Mouse (Mus musculus): Measurements from ENCODE around the gene Ccdc167. TPM values are rescaled to one million over a fixed set of nuclear protein-coding genes. Genes with fewer than 3 reads are reported as not detected.

Ccdc167 gene
- polyA plus RNA-seq, 1 experiment from 2014 or later: 6.6 TPM

DNA sequence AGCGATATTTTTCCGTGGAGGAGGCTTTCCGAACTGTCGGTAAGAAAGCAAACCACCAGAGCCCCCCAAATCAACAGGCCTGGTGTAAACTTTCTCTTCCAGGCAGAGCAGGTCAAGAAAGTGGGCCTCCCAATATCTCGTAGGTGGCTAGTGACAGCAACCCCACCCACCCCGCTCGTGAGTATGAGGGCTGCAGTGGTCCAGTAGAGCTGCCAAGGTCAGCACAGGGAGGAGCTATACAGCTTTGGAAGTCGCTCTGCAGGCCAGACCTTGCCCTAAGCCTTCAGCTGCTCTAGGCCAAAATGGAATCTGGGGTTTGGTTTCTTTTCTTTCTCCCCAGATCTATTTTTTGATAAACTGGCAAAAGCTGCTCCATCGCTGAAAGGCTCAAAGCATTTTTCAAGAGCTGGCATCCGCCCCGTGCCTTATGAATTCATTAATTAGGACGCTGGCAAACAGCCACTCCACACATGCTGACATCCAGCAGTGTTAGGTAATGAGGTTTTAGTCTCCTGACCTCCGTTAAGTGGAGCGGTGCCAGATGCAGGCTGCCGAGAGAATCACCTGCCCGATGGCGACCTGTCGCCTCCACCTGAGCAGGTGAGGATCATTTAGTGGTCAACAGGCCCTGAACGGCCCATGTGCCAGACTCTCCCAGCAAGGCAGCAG is 5.6 kb downstream of the Ccdc167 start:
- Histone ChIP-seq H3K9ac (ENCODE audit: low read depth, low read length) (no peak overlapping the region), H3K27ac (ENCODE audit: low read depth, low read length) (no peak overlapping the region), H3K36me3 (ENCODE audit: control insufficient read depth, insufficient read depth) (peaks cover 5% of the 10 kb centered on the region; the same call in 1 of the 2 replicates), H3K4me3 (ENCODE audit: low read depth, low read length) (no peak overlapping the region), H3K27me3 (replicated peaks; ENCODE audit: control insufficient read depth, insufficient read depth, low read length) (no peaks in the 10 kb centered on the region), H3K4me1 (replicated peaks; ENCODE audit: control insufficient read depth, insufficient read depth, low read length) (0 out of 2 replicates have a peak, but pooled peaks cover 2% of the 10 kb centered on the region), H3K4me2 (replicated peaks; ENCODE audit: low read depth) (no peak overlapping the region), H3K9me3 (ENCODE audit: control insufficient read depth) (no peaks in the 10 kb centered on the region)
- ATAC-seq: no peak
- WGBS: 67% methylated on average over 19 of the region's 19 CpGs
- no peak for TF ChIP-seq CTCF (IDR thresholded peaks at IDR 0.05; ENCODE audit: low read depth)

DNA sequence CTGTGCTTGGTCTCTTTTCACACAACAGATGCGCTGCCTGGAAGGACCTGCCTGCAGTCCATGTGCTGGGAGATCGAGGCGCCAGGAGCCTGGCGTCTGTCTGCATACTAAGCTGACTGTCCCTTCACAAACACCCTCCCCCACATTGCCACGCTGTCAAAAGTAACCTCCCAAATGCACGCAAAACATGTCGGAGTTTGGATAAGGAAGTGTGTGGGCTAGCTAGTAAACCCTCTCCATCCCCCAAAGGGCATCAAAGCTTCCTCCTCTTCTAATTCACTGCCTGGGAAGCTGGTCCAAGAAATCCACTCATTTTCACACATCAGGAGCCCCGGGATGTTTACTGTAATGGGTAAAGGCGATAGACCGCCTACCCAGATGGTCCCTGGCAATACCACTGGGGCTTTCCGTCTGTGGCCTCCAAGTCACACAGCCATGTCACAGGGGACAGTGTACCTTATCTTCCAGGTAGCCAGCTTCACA is 6.2 kb downstream of the Ccdc167 start:
- Histone ChIP-seq H3K27me3 (replicated peaks; ENCODE audit: control insufficient read depth, insufficient read depth, low read length) (no peaks in the 10 kb centered on the region), H3K4me2 (replicated peaks; ENCODE audit: low read depth) (no peak overlapping the region), H3K9me3 (ENCODE audit: control insufficient read depth) (no peaks in the 10 kb centered on the region), H3K9ac (ENCODE audit: low read depth, low read length) (no peak overlapping the region), H3K4me3 (ENCODE audit: low read depth, low read length) (no peak overlapping the region), H3K4me1 (replicated peaks; ENCODE audit: control insufficient read depth, insufficient read depth, low read length) (no peaks in the 10 kb centered on the region), H3K36me3 (ENCODE audit: control insufficient read depth, insufficient read depth) (peaks cover 5% of the 10 kb centered on the region; the same call in 1 of the 2 replicates), H3K27ac (ENCODE audit: low read depth, low read length) (no peak overlapping the region)
- 74% methylated on average over 11 of the region's 11 CpGs for WGBS
- ATAC-seq: no peak
- TF ChIP-seq CTCF (IDR thresholded peaks at IDR 0.05; ENCODE audit: low read depth): no peak

DNA sequence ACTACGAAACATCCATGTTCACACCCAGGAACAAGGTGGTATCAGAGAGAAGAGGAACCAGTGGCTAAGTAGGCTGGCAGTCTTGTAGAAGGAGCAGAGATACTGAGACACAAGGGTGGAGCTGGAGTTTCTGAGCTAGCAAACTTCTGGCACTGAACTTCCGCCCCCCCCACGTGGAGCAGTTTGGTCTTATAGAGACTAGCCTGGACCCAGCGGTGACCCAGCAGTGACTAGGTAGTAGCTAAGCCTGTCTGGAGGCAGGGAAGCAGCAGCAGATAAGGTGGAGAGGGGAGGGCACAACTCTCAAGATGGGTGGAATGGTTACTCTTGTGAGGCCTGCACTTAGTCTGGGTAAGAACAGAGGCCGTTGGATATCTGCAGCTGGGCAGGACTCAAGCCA is 8.1 kb downstream of the Ccdc167 start:
- no peak for TF ChIP-seq CTCF (IDR thresholded peaks at IDR 0.05; ENCODE audit: low read depth)
- ATAC-seq: no peak
- Histone ChIP-seq H3K9ac (ENCODE audit: low read depth, low read length) (no peak overlapping the region), H3K27ac (ENCODE audit: low read depth, low read length) (no peak overlapping the region), H3K9me3 (ENCODE audit: control insufficient read depth) (no peaks in the 10 kb centered on the region), H3K36me3 (ENCODE audit: control insufficient read depth, insufficient read depth) (peaks cover 15% of the 10 kb centered on the region; the same call in 1 of the 2 replicates), H3K27me3 (replicated peaks; ENCODE audit: control insufficient read depth, insufficient read depth, low read length) (no peaks in the 10 kb centered on the region), H3K4me2 (replicated peaks; ENCODE audit: low read depth) (no peak overlapping the region), H3K4me3 (ENCODE audit: low read depth, low read length) (no peak overlapping the region), H3K4me1 (replicated peaks; ENCODE audit: control insufficient read depth, insufficient read depth, low read length) (no peaks in the 10 kb centered on the region)
- 78% methylated on average over 5 of the region's 5 CpGs for WGBS

DNA sequence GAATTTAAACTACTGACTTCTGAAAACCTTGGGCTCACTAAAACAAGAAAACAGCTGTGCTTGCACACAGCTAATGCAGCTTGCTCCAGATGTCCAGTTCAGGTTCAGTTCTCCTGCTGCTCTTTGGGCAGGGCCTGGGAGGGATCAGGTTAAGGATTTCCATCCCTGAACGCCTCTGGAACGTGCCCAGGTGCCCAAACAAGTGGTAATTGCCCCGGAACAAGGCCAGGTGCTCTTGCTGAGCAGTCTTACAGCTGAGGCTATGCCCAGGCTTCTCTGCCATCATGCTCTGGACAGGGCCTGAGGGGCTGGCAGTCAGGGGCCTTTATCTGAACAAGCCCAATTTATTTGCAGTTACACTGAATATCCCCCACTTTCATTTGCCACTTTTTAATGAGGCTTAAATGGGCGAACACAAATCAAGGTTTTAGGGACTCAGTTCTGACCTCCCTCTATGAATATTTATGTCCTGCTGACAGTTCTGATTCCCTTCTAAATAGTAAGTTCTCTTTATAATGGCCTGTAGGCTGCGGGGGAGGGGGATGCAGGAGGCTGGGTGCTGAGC is 9.8 kb downstream of the Ccdc167 start:
- no peak for ATAC-seq
- Histone ChIP-seq H3K4me1 (replicated peaks; ENCODE audit: control insufficient read depth, insufficient read depth, low read length) (no peaks in the 10 kb centered on the region), H3K27ac (ENCODE audit: low read depth, low read length) (no peak overlapping the region), H3K27me3 (replicated peaks; ENCODE audit: control insufficient read depth, insufficient read depth, low read length) (no peaks in the 10 kb centered on the region), H3K9ac (ENCODE audit: low read depth, low read length) (no peak overlapping the region), H3K4me2 (replicated peaks; ENCODE audit: low read depth) (no peak overlapping the region), H3K9me3 (ENCODE audit: control insufficient read depth) (no peaks in the 10 kb centered on the region), H3K4me3 (ENCODE audit: low read depth, low read length) (no peak overlapping the region), H3K36me3 (ENCODE audit: control insufficient read depth, insufficient read depth) (peaks cover 20% of the 10 kb centered on the region; the same call in 1 of the 2 replicates)
- TF ChIP-seq CTCF (IDR thresholded peaks at IDR 0.05; ENCODE audit: low read depth): no peak
- WGBS: 69% methylated on average over 5 of the region's 5 CpGs

DNA sequence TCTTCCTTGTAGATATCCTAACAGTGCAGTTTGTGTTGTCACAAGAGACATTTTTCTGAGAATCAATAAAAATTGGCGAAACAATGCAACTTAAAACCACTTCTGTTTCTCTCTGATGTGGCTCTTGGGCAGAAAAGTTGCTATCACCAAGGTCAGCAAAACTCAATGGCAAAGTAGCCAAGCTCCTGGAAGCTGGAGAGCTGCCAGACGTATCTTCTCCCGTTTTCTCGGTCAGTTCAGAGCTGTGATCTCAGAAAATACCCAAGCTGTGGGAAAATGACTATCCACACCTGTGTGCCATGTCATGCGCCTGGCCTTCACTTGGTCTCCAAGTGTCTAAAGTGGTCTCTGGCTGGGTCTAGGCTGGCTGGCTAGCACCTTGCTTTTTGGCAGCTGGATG is 11.0 kb downstream of the Ccdc167 start:
- Histone ChIP-seq H3K9me3 (ENCODE audit: control insufficient read depth) (no peaks in the 10 kb centered on the region), H3K4me3 (ENCODE audit: low read depth, low read length) (no peak overlapping the region), H3K4me1 (replicated peaks; ENCODE audit: control insufficient read depth, insufficient read depth, low read length) (no peaks in the 10 kb centered on the region), H3K4me2 (replicated peaks; ENCODE audit: low read depth) (no peak overlapping the region), H3K9ac (ENCODE audit: low read depth, low read length) (no peak overlapping the region), H3K27me3 (replicated peaks; ENCODE audit: control insufficient read depth, insufficient read depth, low read length) (no peaks in the 10 kb centered on the region), H3K27ac (ENCODE audit: low read depth, low read length) (no peak overlapping the region), H3K36me3 (ENCODE audit: control insufficient read depth, insufficient read depth) (peaks cover 32% of the 10 kb centered on the region; the same call in 1 of the 2 replicates)
- TF ChIP-seq CTCF (IDR thresholded peaks at IDR 0.05; ENCODE audit: low read depth): no peak
- no peak for ATAC-seq
- 69% methylated on average over 5 of the region's 5 CpGs for WGBS

DNA sequence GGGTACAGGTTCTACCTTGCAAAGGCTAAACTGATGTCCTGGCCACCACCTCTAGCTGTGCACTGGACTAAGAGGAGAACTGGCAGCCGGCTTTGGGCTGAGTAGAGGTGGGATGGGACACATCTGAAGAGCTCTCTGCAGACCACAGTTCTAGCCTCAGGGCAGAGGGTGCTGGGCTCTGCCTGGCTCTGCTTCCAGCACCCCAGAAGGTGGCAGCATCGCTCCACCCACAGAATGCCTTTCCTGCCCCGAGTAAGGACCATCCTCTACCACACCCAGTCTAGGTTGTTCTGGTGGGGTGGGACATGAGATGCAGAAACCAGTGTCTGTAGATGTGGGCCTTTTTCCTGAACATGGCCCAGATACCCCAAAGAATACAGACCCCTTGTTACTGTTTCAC is 12.1 kb downstream of the Ccdc167 start:
- Histone ChIP-seq H3K9me3 (ENCODE audit: control insufficient read depth) (no peaks in the 10 kb centered on the region), H3K27ac (ENCODE audit: low read depth, low read length) (no peak overlapping the region), H3K4me1 (replicated peaks; ENCODE audit: control insufficient read depth, insufficient read depth, low read length) (no peaks in the 10 kb centered on the region), H3K36me3 (ENCODE audit: control insufficient read depth, insufficient read depth) (peaks cover 43% of the 10 kb centered on the region), H3K27me3 (replicated peaks; ENCODE audit: control insufficient read depth, insufficient read depth, low read length) (no peaks in the 10 kb centered on the region), H3K4me3 (ENCODE audit: low read depth, low read length) (no peak overlapping the region), H3K9ac (ENCODE audit: low read depth, low read length) (no peak overlapping the region), H3K4me2 (replicated peaks; ENCODE audit: low read depth) (no peak overlapping the region)
- 38% methylated on average over 3 of the region's 3 CpGs for WGBS
- peak; percentile 92 for TF ChIP-seq CTCF (IDR thresholded peaks at IDR 0.05; ENCODE audit: low read depth)
- ATAC-seq: no peak
